In the genomic region with DNA sequence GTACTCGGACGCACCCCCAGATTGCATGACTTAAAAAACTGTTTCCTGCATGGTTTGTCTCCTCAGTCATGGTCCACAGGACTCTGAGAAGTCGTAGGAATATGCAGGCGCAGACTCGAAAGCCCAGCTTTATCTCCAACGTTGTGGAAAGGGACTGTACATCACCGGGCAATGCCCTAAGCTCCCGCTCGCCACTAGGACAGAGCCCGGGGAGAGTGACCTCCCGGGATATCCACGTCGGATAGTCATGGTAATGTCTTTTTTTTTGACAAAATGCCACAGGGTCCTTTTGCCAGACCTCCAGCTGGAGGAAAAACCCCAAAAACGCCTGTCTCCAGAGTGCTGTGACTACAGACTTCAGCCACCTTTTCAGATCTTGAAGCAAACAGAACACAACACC, we compare ENCODE assay signal across 9 mouse cellular contexts. TPM values are rescaled to one million over a fixed set of nuclear protein-coding genes. Genes with fewer than 3 reads are reported as not detected.
DNase-seq lines count a peak whose midpoint lies in the region; ATAC-seq and TF ChIP-seq lines count a peak whose summit lies in the region.
"Had no signal": no experiment of that assay in that cellular context is flagged by ENCODE, and none has a peak within 500 bp of the region (broad histone marks: within the 10 kb centered on the region; RNA-seq: fewer than 3 reads in every experiment).

No protein-coding gene starts in this region.

- H3K36me3 ChIP-seq in hindbrain, embryonic 14.5 days (replicated peaks; ENCODE audit: control insufficient read depth, insufficient read depth), result peaks cover 33% of the 10 kb centered on the region
- peaks cover 22% of the 10 kb centered on the region for H3K36me3 ChIP-seq in liver, embryonic 14.5 days (replicated peaks; ENCODE audit: control insufficient read depth, insufficient read depth, low read depth)

- 0% methylated on average over 14 of the region's 14 CpGs for WGBS in hindbrain, embryonic 14.5 days
- under 1% methylated on average over 14 of the region's 14 CpGs for WGBS in liver, embryonic 14.5 days (ENCODE audit: insufficient replicate concordance)

- TF ChIP-seq POLR2A in embryonic fibroblast, embryonic 13.5 days (IDR thresholded peaks at IDR 0.05; ENCODE audit: low read depth, low read length), result no peak

- H3K27me3 ChIP-seq in hindbrain, embryonic 14.5 days (ENCODE audit: control insufficient read depth, insufficient read depth, low read length), result no peaks in the 10 kb centered on the region
- no peaks in the 10 kb centered on the region for H3K27me3 ChIP-seq in liver, embryonic 14.5 days (ENCODE audit: control insufficient read depth, insufficient read depth, low read length)

- H3K4me2 ChIP-seq in hindbrain, embryonic 14.5 days (replicated peaks), result peak overlapping the region; percentile 72
- peak overlapping the region; percentile 55 for H3K4me2 ChIP-seq in liver, embryonic 14.5 days (ENCODE audit: low read depth)

- no peaks in the 10 kb centered on the region for H3K9me3 ChIP-seq in hindbrain, embryonic 14.5 days (ENCODE audit: control insufficient read depth, low read length)
- H3K9me3 ChIP-seq in liver, embryonic 14.5 days (ENCODE audit: control insufficient read depth, low read length), result no peaks in the 10 kb centered on the region

- peak; percentile 47 for DNase-seq in adrenal gland, postnatal 10 days
- no peak for DNase-seq in adrenal gland, postnatal 25 days
- DNase-seq in A20 (ENCODE audit: low read depth, low spot score), result peak; percentile 36
- DNase-seq in hindbrain, embryonic 14.5 days (ENCODE audit: low spot score), result no peak
- DNase-seq in liver, embryonic 14.5 days (ENCODE audit: low read depth in 3 of 3, low spot score in 3 of 3), result no peak
- peak; percentile 24 for DNase-seq in retina, embryonic 14.5 days (ENCODE audit: low spot score)
- DNase-seq in urinary bladder, adult 2 months (ENCODE audit: low spot score), result no peak

- TF ChIP-seq CTCF in embryonic fibroblast, embryonic 13.5 days (IDR thresholded peaks at IDR 0.05; ENCODE audit: borderline replicate concordance, insufficient read depth, low read length), result no peak
- no peak for TF ChIP-seq CTCF in liver, embryonic 14.5 days (IDR thresholded peaks at IDR 0.05; ENCODE audit: low read depth)

- no peaks in the 10 kb centered on the region; the same call in 1 of the 2 replicates for H3K4me1 ChIP-seq in embryonic fibroblast, embryonic 13.5 days (ENCODE audit: control insufficient read depth, insufficient read depth, low read length)
- H3K4me1 ChIP-seq in hindbrain, embryonic 14.5 days (replicated peaks; ENCODE audit: control insufficient read depth, insufficient read depth, low read length), result peaks cover 11% of the 10 kb centered on the region
- peaks cover 22 to 30% of the 10 kb centered on the region in 2 experiments for H3K4me1 ChIP-seq in liver, embryonic 14.5 days (replicated peaks; ENCODE audit: control insufficient read depth in 2 of 2, insufficient read depth in 2 of 2, low read length in 1 of 2)

- ATAC-seq in hindbrain, embryonic 14.5 days (ENCODE audit: low FRiP score), result no peak
- ATAC-seq in liver, embryonic 14.5 days (ENCODE audit: insufficient read depth), result no peak

- peak overlapping the region; percentile 86 for H3K27ac ChIP-seq in embryonic fibroblast, embryonic 13.5 days (ENCODE audit: insufficient read depth, low read length)
- H3K27ac ChIP-seq in hindbrain, embryonic 14.5 days, result peak overlapping the region; percentile 87
- peak overlapping the region; percentile 93 for H3K27ac ChIP-seq in liver, embryonic 14.5 days

- H3K4me3 ChIP-seq in embryonic fibroblast, embryonic 13.5 days (ENCODE audit: insufficient read depth, low read length), result peak overlapping the region; percentile 94
- H3K4me3 ChIP-seq in hindbrain, embryonic 14.5 days (replicated peaks; ENCODE audit: low read length), result peak overlapping the region; percentile 61
- peak overlapping the region; percentile 83 to 96 for H3K4me3 ChIP-seq in liver, embryonic 14.5 days (ENCODE audit: insufficient read depth in 1 of 2, low read depth in 2 of 2, low read length in 2 of 2)

- H3K9ac ChIP-seq in hindbrain, embryonic 14.5 days, result peak overlapping the region; percentile 76
- peak overlapping the region; percentile 83 for H3K9ac ChIP-seq in liver, embryonic 14.5 days (replicated peaks)

- no peak for TF ChIP-seq EP300 in liver, embryonic 14.5 days (IDR thresholded peaks at IDR 0.05; ENCODE audit: low read depth)

RNA-seq across cellular contexts. Expression of gene Rcc1, which starts 0.7 kb away (rescaled TPM):
- 10 to 100 TPM; 19.1 to 24.8 TPM for total RNA-seq in adrenal gland, postnatal 10 days (2021)
- 17.8 and 22.0 TPM in 2 replicates for total RNA-seq in adrenal gland, postnatal 25 days (2021)
- 33.6 and 34.4 TPM in 2 replicates for polyA plus RNA-seq in embryonic fibroblast, embryonic 13.5 days (2011; ENCODE audit: insufficient read length, low read depth, missing spikeins)
- polyA plus RNA-seq in hindbrain, embryonic 14.5 days (2014; fragmentation: Nextera tagmentation; extraction: Ambion mirVana), result 20.0 and 22.4 TPM in 2 replicates
- polyA plus RNA-seq in liver, embryonic 14.5 days (2012; rRNA removed), result 21.5 and 22.2 TPM in 2 replicates
- 27.2 and 32.0 TPM in 2 replicates for polyA plus RNA-seq in liver, embryonic 14.5 days (2014; fragmentation: Nextera tagmentation; extraction: Ambion mirVana)
- polyA plus RNA-seq in urinary bladder, adult 2 months (2012; rRNA removed), result 7.5 and 8.7 TPM in 2 replicates

RNA-seq across cellular contexts. Expression of gene Trnau1ap, which starts 23.4 kb away (rescaled TPM):
- total RNA-seq in adrenal gland, postnatal 10 days (2021), result 10 to 100 TPM; 35.3 to 43.3 TPM
- 35.6 and 37.0 TPM in 2 replicates for total RNA-seq in adrenal gland, postnatal 25 days (2021)
- polyA plus RNA-seq in embryonic fibroblast, embryonic 13.5 days (2011; ENCODE audit: insufficient read length, low read depth, missing spikeins), result 29.6 and 33.5 TPM in 2 replicates
- polyA plus RNA-seq in hindbrain, embryonic 14.5 days (2014; fragmentation: Nextera tagmentation; extraction: Ambion mirVana), result 66.8 and 73.1 TPM in 2 replicates
- polyA plus RNA-seq in liver, embryonic 14.5 days (2012; rRNA removed), result 7.0 and 8.8 TPM in 2 replicates
- polyA plus RNA-seq in liver, embryonic 14.5 days (2014; fragmentation: Nextera tagmentation; extraction: Ambion mirVana), result 36.6 and 36.7 TPM in 2 replicates
- 12.3 and 22.9 TPM in 2 replicates for polyA plus RNA-seq in urinary bladder, adult 2 months (2012; rRNA removed)

RNA-seq across cellular contexts. Expression of gene Rab42, which starts 49.6 kb away (rescaled TPM):
- 1 to 10 TPM; 1.2 to 3.7 TPM for total RNA-seq in adrenal gland, postnatal 10 days (2021)
- total RNA-seq in adrenal gland, postnatal 25 days (2021), result 1.8 TPM in 1 of 2 replicates, not detected in the other
- 0.67 TPM in 1 of 2 replicates, not detected in the other for polyA plus RNA-seq in embryonic fibroblast, embryonic 13.5 days (2011; ENCODE audit: insufficient read length, low read depth, missing spikeins)
- 0.95 and 1.5 TPM in 2 replicates for polyA plus RNA-seq in hindbrain, embryonic 14.5 days (2014; fragmentation: Nextera tagmentation; extraction: Ambion mirVana)
- polyA plus RNA-seq in liver, embryonic 14.5 days (2012; rRNA removed), result 0.33 and 0.47 TPM in 2 replicates
- 0.25 and 0.27 TPM in 2 replicates for polyA plus RNA-seq in liver, embryonic 14.5 days (2014; fragmentation: Nextera tagmentation; extraction: Ambion mirVana)
- polyA plus RNA-seq in urinary bladder, adult 2 months (2012; rRNA removed), result 2.3 and 3.6 TPM in 2 replicates
- total RNA-seq: hematopoietic stem cell, adult 5-6 weeks had no signal

Comparison
In these comparisons a context has a peak if more than half of its experiments do, and no peak if none do; other contexts are left out.
1. DNase-seq: peak in adrenal gland, postnatal 10 days (single experiment), A20 (single experiment) and retina, embryonic 14.5 days (single experiment); none in adrenal gland, postnatal 25 days (single experiment), hindbrain, embryonic 14.5 days (single experiment), liver, embryonic 14.5 days (0 of 3) and urinary bladder, adult 2 months (single experiment).
2. Peak in every context shown above with its lines, with median percentiles within 50 percentile points of each other: H3K27ac ChIP-seq and H3K4me3 ChIP-seq.